Mouse (Mus musculus) olfactory bulb, adult 2 months (tissue): Measurements from ENCODE around the gene Tbc1d9. TPM values are rescaled to one million over a fixed set of nuclear protein-coding genes. Genes with fewer than 3 reads are reported as not detected.

Source experiments
- H3K27ac ChIP-seq: fragments of 200-500 bp; 2 replicates; pipeline ENCODE4 v1.5.1; 2012; ENCODE audit warnings: low read depth, low read length; ENCODE audit not compliant: insufficient read depth
- H3K4me1 ChIP-seq: fragments of 200-500 bp; 2 replicates; pipeline ENCODE4 v1.6.1; 2012; ENCODE audit warnings: low read length; ENCODE audit not compliant: control insufficient read depth, insufficient read depth
- H3K4me3 ChIP-seq: fragments of 200-500 bp; 2 replicates; pipeline ENCODE4 v1.5.1; 2012; ENCODE audit warnings: mild to moderate bottlenecking, low read depth, low read length, moderate library complexity; ENCODE audit not compliant: insufficient read depth
- CTCF ChIP-seq: fragments of 200-500 bp; IDR thresholded peaks from 2 replicates; pipeline ENCODE4 v1.5.1; 2012; ENCODE audit warnings: low read depth, mild to moderate bottlenecking, low read length, moderate library complexity; ENCODE audit not compliant: insufficient read depth
- POLR2A ChIP-seq: fragments of 200-500 bp; IDR thresholded peaks from 2 replicates; pipeline ENCODE4 v1.6.1; 2012; ENCODE audit warnings: mild to moderate bottlenecking, low read depth, low read length, moderate library complexity; ENCODE audit not compliant: insufficient read depth
- WGBS: fragments of 180-500 bp; shearing (Covaris S2); methylation state at CpG from one replicate; pipeline ENCODE4 v1.1.7; 2018; 5-methylcytosine and 5-hydroxymethylcytosine counted together
- polyA plus RNA-seq: library from polyadenylated mRNA; stranded (reverse); fragments of >200 nt; gene quantifications from 2 replicates; pipeline ENCODE4 v1.2.4, GENCODE M21; 2012; ENCODE audit warnings: low replicate concordance; ENCODE audit not compliant: missing spikeins, insufficient read depth, insufficient read length

Gene Tbc1d9
- polyA plus RNA-seq, 1 experiment, result 56.9 TPM

- Histone ChIP-seq H3K27ac (no peak overlapping the region), H3K4me1 (peaks cover 5% of the 10 kb centered on the region; the same call in 1 of the 2 replicates), H3K4me3 (no peak overlapping the region)
- WGBS, result 46% methylated on average over 6 of the region's 6 CpGs
- TF ChIP-seq CTCF (no peak), POLR2A (no peak)
These were observed 5.7 kb downstream of the Tbc1d9 start for GRCm38 (mm10) chr8:83170894-83171293.

GRCm38 (mm10) chr8:83175680-83176079 is 10.5 kb downstream of the Tbc1d9 start:
- H3K4me3 ChIP-seq, result no peak overlapping the region
- H3K27ac ChIP-seq, result no peak overlapping the region
- 54% methylated on average over 10 of the region's 10 CpGs for WGBS
- no peak for TF ChIP-seq CTCF
- H3K4me1 ChIP-seq, result peaks cover 13% of the 10 kb centered on the region

- 84% methylated on average over 2 of the region's 2 CpGs for WGBS
- Histone ChIP-seq H3K27ac (no peak overlapping the region), H3K4me1 (peaks cover 15% of the 10 kb centered on the region)
These were observed 11.6 kb downstream of the Tbc1d9 start for GRCm38 (mm10) chr8:83176785-83177184.

GRCm38 (mm10) chr8:83177317-83178195 is 12.4 kb downstream of the Tbc1d9 start:
- TF ChIP-seq POLR2A (no peak), CTCF (no peak)
- peaks cover 15% of the 10 kb centered on the region for H3K4me1 ChIP-seq
- H3K27ac ChIP-seq, result no peak overlapping the region
- WGBS, result 47% methylated on average over 11 of the region's 11 CpGs
- no peak overlapping the region for H3K4me3 ChIP-seq

More at GRCm38 (mm10) chr8:83176785-83177184, 11.6 kb downstream of the Tbc1d9 start:
- H3K4me3 ChIP-seq, result no peak overlapping the region
- TF ChIP-seq POLR2A (no peak), CTCF (no peak)

DNA sequence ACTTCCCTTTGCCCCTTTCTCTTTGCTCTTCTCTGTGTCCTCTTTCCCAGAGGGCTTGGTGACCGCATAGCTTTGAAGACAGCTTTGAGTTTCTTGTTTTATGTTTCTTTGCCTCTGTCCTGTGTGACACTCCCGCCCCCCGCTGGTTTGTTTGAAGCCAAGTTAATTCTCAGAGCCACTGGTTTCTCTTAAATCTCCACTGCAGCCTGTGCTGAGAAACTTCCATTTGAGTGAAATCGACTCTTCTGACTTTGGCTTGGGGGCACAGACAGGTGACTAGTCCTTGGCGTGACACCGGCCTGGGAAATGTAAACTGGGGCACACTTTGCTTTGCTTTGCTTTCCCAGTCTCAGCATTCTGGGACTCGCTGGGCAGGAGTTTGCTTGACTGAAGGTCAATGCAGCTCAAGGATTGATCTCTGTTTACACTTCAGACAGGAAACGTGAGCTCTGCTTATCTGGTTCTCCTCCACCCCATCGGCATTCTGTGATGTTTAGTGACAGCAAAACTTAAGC is 13.1 kb downstream of the Tbc1d9 start:
- peaks cover 18% of the 10 kb centered on the region for H3K4me1 ChIP-seq
- WGBS, result 36% methylated on average over 9 of the region's 9 CpGs

DNA sequence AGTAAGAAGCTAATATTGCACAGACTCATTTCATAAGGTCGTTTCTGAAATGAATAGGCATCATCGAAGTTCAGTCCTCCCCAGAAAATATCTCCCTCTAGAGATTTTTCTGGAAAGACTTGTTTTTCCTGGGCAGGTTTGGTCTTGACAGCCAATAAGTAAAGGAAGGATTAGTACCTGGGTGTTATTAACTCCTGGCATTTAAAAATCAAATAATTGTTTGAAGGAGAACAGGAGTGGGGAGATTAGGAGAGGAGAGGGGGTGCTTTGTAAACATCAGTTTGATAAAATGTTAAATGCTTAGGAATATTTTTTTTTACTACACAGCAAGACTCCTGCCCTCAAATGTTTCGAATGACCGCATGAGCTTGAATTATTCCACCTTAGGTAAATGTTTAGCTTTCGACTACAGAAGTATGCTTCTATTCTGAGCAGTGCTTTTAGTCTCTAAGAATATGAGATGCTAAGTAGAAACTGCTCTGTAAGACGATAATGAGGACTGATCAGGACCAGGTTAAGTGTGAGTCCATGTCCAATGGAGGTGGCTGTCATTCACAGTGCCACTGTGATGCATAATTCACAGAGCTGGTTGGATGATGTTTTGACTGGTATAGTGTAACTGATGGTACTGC is 16.8 kb downstream of the Tbc1d9 start:
- H3K4me1 ChIP-seq, result peaks cover 18% of the 10 kb centered on the region
- H3K27ac ChIP-seq, result no peak overlapping the region
- TF ChIP-seq CTCF, result no peak
- TF ChIP-seq POLR2A, result no peak
- 72% methylated on average over 6 of the region's 6 CpGs for WGBS
- no peak overlapping the region for H3K4me3 ChIP-seq

More for the DNA sequence above, 13.1 kb downstream of the Tbc1d9 start:
- H3K4me3 ChIP-seq, result no peak overlapping the region
- no peak overlapping the region for H3K27ac ChIP-seq
- TF ChIP-seq POLR2A, result no peak
- TF ChIP-seq CTCF, result no peak

DNA sequence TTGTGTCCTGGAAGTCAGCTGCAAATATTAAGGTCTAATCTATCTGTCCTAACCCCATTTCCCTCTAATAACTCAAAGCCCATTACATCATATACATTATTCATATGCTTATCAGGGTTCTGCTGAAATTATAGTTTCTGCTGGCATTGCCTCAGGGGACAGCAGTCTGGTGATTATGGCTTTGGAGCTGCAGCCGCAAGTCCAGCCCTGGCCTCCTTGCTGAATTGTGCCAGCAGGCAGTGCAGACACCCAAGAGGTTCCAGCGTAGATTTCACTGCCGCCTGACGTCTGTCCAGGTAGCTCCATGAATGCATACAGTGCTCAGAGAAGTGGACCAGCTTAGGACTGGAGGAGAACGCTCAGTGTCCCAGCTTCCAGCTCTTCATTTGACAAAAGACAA is 17.6 kb downstream of the Tbc1d9 start:
- H3K4me1 ChIP-seq, result peaks cover 16% of the 10 kb centered on the region
- 66% methylated on average over 5 of the region's 5 CpGs for WGBS
- H3K4me3 ChIP-seq, result no peak overlapping the region
- TF ChIP-seq CTCF, result no peak
- TF ChIP-seq POLR2A, result no peak
- 0 out of 2 replicates have a peak overlapping the region, but pooled peaks have one; percentile 16 for H3K27ac ChIP-seq

DNA sequence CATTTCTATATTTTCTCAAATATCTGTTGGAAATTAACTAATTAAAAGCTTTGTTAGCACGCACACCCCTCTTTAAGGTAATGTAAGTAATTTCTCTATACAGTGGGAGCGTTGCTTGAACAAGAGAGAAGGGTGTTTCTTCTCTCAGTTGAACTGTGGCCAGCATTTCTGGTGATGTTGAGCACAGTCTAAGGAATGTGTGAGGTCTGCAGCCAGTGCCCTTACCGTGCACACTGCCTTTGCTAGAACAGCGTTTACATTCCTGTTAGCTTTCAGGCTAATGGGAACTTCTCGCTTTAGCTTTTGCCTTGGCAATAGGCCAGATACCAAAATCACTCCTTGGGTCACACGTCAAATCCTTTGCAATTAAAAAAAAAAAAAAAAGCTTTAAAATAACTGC is 21.2 kb downstream of the Tbc1d9 start:
- TF ChIP-seq POLR2A (no peak), CTCF (no peak)
- H3K27ac ChIP-seq, result no peak overlapping the region
- H3K4me1 ChIP-seq, result peaks cover 11% of the 10 kb centered on the region
- 40% methylated on average over 6 of the region's 6 CpGs for WGBS
- H3K4me3 ChIP-seq, result no peak overlapping the region
